Mouse (Mus musculus) hindbrain, embryonic 10.5 days (tissue): ENCODE data around the gene Hcn4. TPM values are rescaled to one million over a fixed set of nuclear protein-coding genes. Genes with fewer than 3 reads are reported as not detected.

ENCODE experiments used
- DNase-seq: peaks from one replicate; pipeline ENCODE4 v3.0.0-alpha.2; 2017; ENCODE audit warnings: low spot score
- H3K27ac ChIP-seq: fragments of 300-500 bp; sonication (generic); 2 replicates; pipeline ENCODE4 v1.5.1; 2016; ENCODE audit warnings: mild to moderate bottlenecking, moderate library complexity
- H3K27me3 ChIP-seq: fragments of 300-500 bp; sonication (generic); 2 replicates; pipeline ENCODE4 v1.6.1; 2016; ENCODE audit warnings: mild to moderate bottlenecking; ENCODE audit not compliant: poor library complexity, insufficient read depth, severe bottlenecking
- H3K36me3 ChIP-seq: fragments of 300-500 bp; sonication (generic); 2 replicates; pipeline ENCODE4 v1.6.1; 2016; ENCODE audit warnings: mild to moderate bottlenecking, moderate library complexity
- H3K4me1 ChIP-seq: fragments of 300-500 bp; sonication (generic); replicated peaks from 2 replicates; pipeline ENCODE4 v1.6.1; 2016; ENCODE audit warnings: mild to moderate bottlenecking
- H3K4me3 ChIP-seq: fragments of 300-500 bp; sonication (generic); 2 replicates; pipeline ENCODE4 v1.5.1; 2016; ENCODE audit warnings: mild to moderate bottlenecking, moderate library complexity
- H3K9me3 ChIP-seq: fragments of 300-500 bp; sonication (generic); 2 replicates; pipeline ENCODE4 v1.6.1; 2016; ENCODE audit warnings: mild to moderate bottlenecking, moderate library complexity
- WGBS: fragments of 180-500 bp; shearing (Covaris S2); methylation state at CpG from one replicate; pipeline ENCODE4 v1.1.7; 2016; 5-methylcytosine and 5-hydroxymethylcytosine counted together
- polyA plus RNA-seq: library from polyadenylated mRNA; unstranded; fragments of >200 nt; fragmentation: Nextera tagmentation; extraction: Ambion mirVana; gene quantifications from 2 replicates; pipeline ENCODE4 v1.2.1, GENCODE M21; 2016

The Hcn4 gene
- 0.70 and 1.1 TPM in 2 replicates for polyA plus RNA-seq

- peak; percentile 59 for DNase-seq
- H3K27me3 ChIP-seq, result peaks cover 97% of the 10 kb centered on the region
- H3K36me3 ChIP-seq, result no peaks in the 10 kb centered on the region
- peak within 1 kb of the TSS; percentile 64 for H3K4me3 ChIP-seq
- H3K27ac ChIP-seq, result peak within 1 kb of the TSS; percentile 88
- peaks cover 61% of the 10 kb centered on the region for H3K4me1 ChIP-seq
- under 1% methylated on average over 92 of the region's 95 CpGs for WGBS
- H3K9me3 ChIP-seq, result no peaks in the 10 kb centered on the region
These were observed at the start of gene Hcn4 for GRCm38 (mm10) chr9:58823139-58823917. Hcn4 (plus strand) TSS chr9:58823412.

GRCm38 (mm10) chr9:58774761-58775160 lies 48.5 kb upstream of the Hcn4 start:
- 65% methylated on average over 3 of the region's 3 CpGs for WGBS
- Histone ChIP-seq H3K27me3 (no peaks in the 10 kb centered on the region), H3K4me3 (no peak overlapping the region), H3K27ac (no peak overlapping the region), H3K4me1 (peaks cover 3% of the 10 kb centered on the region; the same call in 1 of the 2 replicates), H3K36me3 (no peaks in the 10 kb centered on the region), H3K9me3 (no peaks in the 10 kb centered on the region)
- no peak for DNase-seq

GRCm38 (mm10) chr9:58775363-58775762 lies 47.8 kb upstream of the Hcn4 start:
- Histone ChIP-seq H3K9me3 (no peaks in the 10 kb centered on the region), H3K27ac (no peak overlapping the region), H3K36me3 (no peaks in the 10 kb centered on the region), H3K4me3 (no peak overlapping the region), H3K4me1 (no peaks in the 10 kb centered on the region), H3K27me3 (no peaks in the 10 kb centered on the region)
- DNase-seq, result no peak
- 24% methylated on average over 2 of the region's 2 CpGs for WGBS

GRCm38 (mm10) chr9:58789476-58789875 lies 33.7 kb upstream of the Hcn4 start:
- H3K4me1 ChIP-seq, result no peaks in the 10 kb centered on the region
- no peak for DNase-seq
- 89% methylated on average over 3 of the region's 3 CpGs for WGBS

GRCm38 (mm10) chr9:58798155-58798554 lies 25.1 kb upstream of the Hcn4 start:
- H3K4me1 ChIP-seq, result 0 out of 2 replicates have a peak, but pooled peaks cover 8% of the 10 kb centered on the region
- H3K27ac ChIP-seq, result no peak overlapping the region
- H3K27me3 ChIP-seq, result no peaks in the 10 kb centered on the region; the same call in 1 of the 2 replicates
- 84% methylated on average over 7 of the region's 7 CpGs for WGBS
- no peaks in the 10 kb centered on the region for H3K9me3 ChIP-seq
- no peak overlapping the region for H3K4me3 ChIP-seq
- H3K36me3 ChIP-seq, result no peaks in the 10 kb centered on the region
- no peak for DNase-seq

More at GRCm38 (mm10) chr9:58789476-58789875, 33.7 kb upstream of the Hcn4 start:
- no peak overlapping the region for H3K27ac ChIP-seq
- H3K36me3 ChIP-seq, result no peaks in the 10 kb centered on the region
- H3K4me3 ChIP-seq, result no peak overlapping the region
- H3K27me3 ChIP-seq, result no peaks in the 10 kb centered on the region
- H3K9me3 ChIP-seq, result no peaks in the 10 kb centered on the region

- Histone ChIP-seq H3K4me3 (no peak overlapping the region), H3K9me3 (no peaks in the 10 kb centered on the region), H3K27ac (no peak overlapping the region), H3K4me1 (peaks cover 18% of the 10 kb centered on the region), H3K36me3 (no peaks in the 10 kb centered on the region), H3K27me3 (peaks cover 6% of the 10 kb centered on the region)
- DNase-seq, result no peak
- 79% methylated on average over 2 of the region's 2 CpGs for WGBS
These were observed 21.8 kb upstream of the Hcn4 start for GRCm38 (mm10) chr9:58801441-58801840.

GRCm38 (mm10) chr9:58802294-58802693 lies 20.9 kb upstream of the Hcn4 start:
- Histone ChIP-seq H3K4me1 (peaks cover 20% of the 10 kb centered on the region), H3K27me3 (peaks cover 14% of the 10 kb centered on the region), H3K27ac (no peak overlapping the region), H3K9me3 (no peaks in the 10 kb centered on the region), H3K36me3 (no peaks in the 10 kb centered on the region), H3K4me3 (no peak overlapping the region)
- no peak for DNase-seq
- 66% methylated on average over 4 of the region's 4 CpGs for WGBS

- 71% methylated on average over 5 of the region's 5 CpGs for WGBS
- no peak overlapping the region for H3K27ac ChIP-seq
- H3K9me3 ChIP-seq, result no peaks in the 10 kb centered on the region
These were observed 20.4 kb upstream of the Hcn4 start for GRCm38 (mm10) chr9:58802802-58803201.

GRCm38 (mm10) chr9:58805601-58806318 lies 17.5 kb upstream of the Hcn4 start:
- peaks cover 20% of the 10 kb centered on the region for H3K4me1 ChIP-seq
- peak; percentile 79 for DNase-seq
- no peaks in the 10 kb centered on the region for H3K36me3 ChIP-seq
- H3K27ac ChIP-seq, result no peak overlapping the region
- WGBS, result 14% methylated on average over 15 of the region's 15 CpGs
- H3K4me3 ChIP-seq, result peak overlapping the region; percentile 45
- H3K27me3 ChIP-seq, result peaks cover 21% of the 10 kb centered on the region
- H3K9me3 ChIP-seq, result no peaks in the 10 kb centered on the region

More at GRCm38 (mm10) chr9:58802802-58803201, 20.4 kb upstream of the Hcn4 start:
- Histone ChIP-seq H3K4me1 (peaks cover 20% of the 10 kb centered on the region), H3K36me3 (no peaks in the 10 kb centered on the region), H3K27me3 (peaks cover 19% of the 10 kb centered on the region), H3K4me3 (no peak overlapping the region)
- no peak for DNase-seq

GRCm38 (mm10) chr9:58811171-58811570 lies 12.0 kb upstream of the Hcn4 start:
- no peaks in the 10 kb centered on the region for H3K36me3 ChIP-seq
- H3K27ac ChIP-seq, result no peak overlapping the region
- DNase-seq, result no peak
- 64% methylated on average over 3 of the region's 3 CpGs for WGBS
- H3K4me3 ChIP-seq, result no peak overlapping the region
- H3K27me3 ChIP-seq, result peaks cover 26% of the 10 kb centered on the region
- H3K9me3 ChIP-seq, result no peaks in the 10 kb centered on the region
- peaks cover 15% of the 10 kb centered on the region; the same call in 1 of the 2 replicates for H3K4me1 ChIP-seq

- Histone ChIP-seq H3K27ac (no peak overlapping the region), H3K4me1 (peaks cover 24% of the 10 kb centered on the region), H3K27me3 (peaks cover 52% of the 10 kb centered on the region), H3K4me3 (no peak overlapping the region), H3K9me3 (no peaks in the 10 kb centered on the region), H3K36me3 (no peaks in the 10 kb centered on the region)
- WGBS, result 58% methylated on average over 15 of the region's 15 CpGs
- DNase-seq, result no peak
These were observed 7.5 kb upstream of the Hcn4 start for GRCm38 (mm10) chr9:58815552-58816260.

- H3K4me3 ChIP-seq, result no peak overlapping the region
- peaks cover 26% of the 10 kb centered on the region for H3K4me1 ChIP-seq
- 69% methylated on average over 9 of the region's 9 CpGs for WGBS
- no peaks in the 10 kb centered on the region for H3K9me3 ChIP-seq
- H3K27ac ChIP-seq, result no peak overlapping the region
- H3K36me3 ChIP-seq, result no peaks in the 10 kb centered on the region
- H3K27me3 ChIP-seq, result peaks cover 59% of the 10 kb centered on the region
- DNase-seq, result no peak
These were observed 6.8 kb upstream of the Hcn4 start for GRCm38 (mm10) chr9:58816458-58816857.
